In the genomic region with DNA sequence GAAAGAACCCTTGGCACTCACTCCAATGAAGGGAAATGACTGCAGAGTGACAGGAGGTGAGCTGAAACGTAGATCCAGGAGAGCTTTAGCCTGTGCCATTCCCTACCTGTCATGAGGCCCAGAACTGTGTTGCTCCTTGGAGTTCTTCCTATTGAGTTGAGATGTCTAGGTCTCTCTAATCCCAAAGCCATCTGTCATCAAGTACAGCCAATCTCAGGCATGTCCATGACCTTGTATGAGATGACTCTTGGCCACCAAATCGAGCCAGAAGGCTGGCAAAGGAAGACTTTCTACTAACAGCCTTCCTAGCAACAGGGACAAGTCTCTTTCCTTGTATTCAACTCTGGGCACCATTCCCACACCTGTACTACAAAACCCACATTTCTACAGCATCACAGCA, we compare ENCODE assay signal across 26 mouse cellular contexts. TPM values are rescaled to one million over a fixed set of nuclear protein-coding genes. Genes with fewer than 3 reads are reported as not detected.
DNase-seq lines count a peak whose midpoint lies in the region; ATAC-seq and TF ChIP-seq lines count a peak whose summit lies in the region.
"Had no signal": no experiment of that assay in that cellular context is flagged by ENCODE, and none has a peak within 500 bp of the region (broad histone marks: within the 10 kb centered on the region; RNA-seq: fewer than 3 reads in every experiment).

No protein-coding gene starts in this region.

- no peaks in the 10 kb centered on the region for H3K9me3 ChIP-seq in hindbrain, embryonic 16.5 days (ENCODE audit: control insufficient read depth, low read length)
- H3K9me3 ChIP-seq in hindbrain, embryonic 10.5 days, result no peaks in the 10 kb centered on the region
- no peaks in the 10 kb centered on the region for H3K9me3 ChIP-seq in liver, postnatal 0 days (ENCODE audit: low read length)
- H3K9me3 ChIP-seq: embryonic facial prominence, embryonic 12.5 days; liver, embryonic 13.5 days; midbrain, embryonic 15.5 days had no signal

- ATAC-seq in hindbrain, embryonic 16.5 days, result no peak
- ATAC-seq in liver, postnatal 0 days, result no peak
- ATAC-seq: intestine, embryonic 16.5 days; midbrain, embryonic 15.5 days; Patski had no signal

- H3K27ac ChIP-seq in hindbrain, embryonic 16.5 days (ENCODE audit: low read depth, low read length), result 0 out of 2 replicates have a peak overlapping the region, but pooled peaks have one; percentile 20
- H3K27ac ChIP-seq in hindbrain, embryonic 10.5 days, result no peak overlapping the region
- H3K27ac ChIP-seq in cerebellum, adult 2 months (ENCODE audit: insufficient read depth, low read length), result peak overlapping the region; percentile 91
- no peak overlapping the region for H3K27ac ChIP-seq in liver, postnatal 0 days (ENCODE audit: low read depth)
- H3K27ac ChIP-seq: embryonic facial prominence, embryonic 12.5 days; liver, embryonic 13.5 days; midbrain, embryonic 15.5 days had no signal

- H3K9ac ChIP-seq in hindbrain, embryonic 16.5 days (ENCODE audit: low read depth, low read length), result no peak overlapping the region
- no peak overlapping the region for H3K9ac ChIP-seq in liver, postnatal 0 days (replicated peaks)
- H3K9ac ChIP-seq: embryonic facial prominence, embryonic 12.5 days; liver, embryonic 13.5 days; lung, embryonic 14.5 days; midbrain, embryonic 15.5 days had no signal

- TF ChIP-seq CTCF in cerebellum, adult 2 months (IDR thresholded peaks at IDR 0.05; ENCODE audit: borderline replicate concordance, insufficient read depth, low read depth, low read length), result no peak
- no peak for TF ChIP-seq CTCF in liver, postnatal 0 days (IDR thresholded peaks at IDR 0.05; ENCODE audit: low read depth)

- DNase-seq in hindbrain, embryonic 10.5 days (ENCODE audit: low spot score), result no peak
- peak; percentile 80 for DNase-seq in cerebellum, adult 11 months
- peak; percentile 80 to 96 for DNase-seq in cerebellum, adult 2 months
- peak; percentile 80 to 81 for DNase-seq in cerebellum, postnatal 25 days
- no peak for DNase-seq in adipocyte (ENCODE audit: low spot score)
- no peak for DNase-seq in ovary, postnatal 14 days (ENCODE audit: low spot score)
- no peak for DNase-seq in liver, postnatal 0 days
- DNase-seq: adrenal gland, adult 2 months; B cell, adult 2 months; kidney, adult 9 months; kidney, postnatal 14 days; layer of hippocampus, postnatal 36 days; liver, embryonic 13.5 days; lung, embryonic 14.5 days; lung, postnatal 36 days; right cerebral cortex, postnatal 14 days; thymus, postnatal 14 days had no signal

- no peak for TF ChIP-seq POLR2A in cerebellum, adult 2 months (IDR thresholded peaks at IDR 0.05; ENCODE audit: borderline replicate concordance, insufficient read depth, low read length)

- H3K27me3 ChIP-seq in hindbrain, embryonic 16.5 days (replicated peaks; ENCODE audit: control insufficient read depth, insufficient read depth, low read length), result no peaks in the 10 kb centered on the region
- H3K27me3 ChIP-seq in hindbrain, embryonic 10.5 days (ENCODE audit: insufficient read depth, poor library complexity, severe bottlenecking), result no peaks in the 10 kb centered on the region
- H3K27me3 ChIP-seq in cerebellum, adult 2 months (ENCODE audit: control insufficient read depth, insufficient read depth, low read length), result no peaks in the 10 kb centered on the region
- H3K27me3 ChIP-seq in liver, postnatal 0 days (ENCODE audit: insufficient read depth, low read length), result no peaks in the 10 kb centered on the region
- H3K27me3 ChIP-seq: CH12.LX; embryonic facial prominence, embryonic 12.5 days; liver, embryonic 13.5 days; midbrain, embryonic 15.5 days; Patski had no signal

- no peak overlapping the region for H3K4me3 ChIP-seq in hindbrain, embryonic 16.5 days (ENCODE audit: low read length)
- no peak overlapping the region for H3K4me3 ChIP-seq in hindbrain, embryonic 10.5 days
- H3K4me3 ChIP-seq in cerebellum, adult 2 months (replicated peaks; ENCODE audit: insufficient read depth, low read depth, low read length), result no peak overlapping the region
- no peak overlapping the region for H3K4me3 ChIP-seq in liver, postnatal 0 days (ENCODE audit: low read depth, low read length)
- H3K4me3 ChIP-seq: embryonic facial prominence, embryonic 12.5 days; liver, embryonic 13.5 days; midbrain, embryonic 15.5 days; myocyte had no signal

- no peak for TF ChIP-seq EP300 in liver, postnatal 0 days (IDR thresholded peaks at IDR 0.05; ENCODE audit: low read depth)

- 61% methylated on average over 2 of the region's 2 CpGs for WGBS in hindbrain, embryonic 16.5 days
- 78% methylated on average over 2 of the region's 2 CpGs for WGBS in hindbrain, embryonic 10.5 days
- WGBS in cerebellum, adult 2 months, result 8% methylated on average over 2 of the region's 2 CpGs
- 69% methylated on average over 2 of the region's 2 CpGs for WGBS in liver, postnatal 0 days (ENCODE audit: insufficient replicate concordance)

- H3K36me3 ChIP-seq in hindbrain, embryonic 16.5 days (ENCODE audit: control insufficient read depth, insufficient read depth, low read length), result no peaks in the 10 kb centered on the region
- no peaks in the 10 kb centered on the region for H3K36me3 ChIP-seq in hindbrain, embryonic 10.5 days
- no peaks in the 10 kb centered on the region for H3K36me3 ChIP-seq in liver, postnatal 0 days (replicated peaks; ENCODE audit: insufficient read depth, low read length)
- H3K36me3 ChIP-seq: embryonic facial prominence, embryonic 12.5 days; G1E; liver, embryonic 13.5 days; midbrain, embryonic 15.5 days had no signal

- H3K4me2 ChIP-seq in hindbrain, embryonic 16.5 days (ENCODE audit: low read length), result no peak overlapping the region
- no peak overlapping the region for H3K4me2 ChIP-seq in liver, postnatal 0 days (ENCODE audit: low read depth, low read length)
- H3K4me2 ChIP-seq: embryonic facial prominence, embryonic 12.5 days; heart, embryonic 11.5 days; liver, embryonic 13.5 days; lung, embryonic 14.5 days; midbrain, embryonic 15.5 days had no signal

- no peaks in the 10 kb centered on the region for H3K4me1 ChIP-seq in hindbrain, embryonic 16.5 days (ENCODE audit: control insufficient read depth, insufficient read depth, low read depth, low read length)
- no peaks in the 10 kb centered on the region for H3K4me1 ChIP-seq in hindbrain, embryonic 10.5 days (replicated peaks)
- peaks cover 23% of the 10 kb centered on the region for H3K4me1 ChIP-seq in cerebellum, adult 2 months (ENCODE audit: control insufficient read depth, insufficient read depth, low read length)
- H3K4me1 ChIP-seq in liver, postnatal 0 days (ENCODE audit: insufficient read depth), result no peaks in the 10 kb centered on the region
- H3K4me1 ChIP-seq: embryonic facial prominence, embryonic 12.5 days; midbrain, embryonic 15.5 days had no signal

RNA-seq across cellular contexts. Expression of a gene that starts 25.0 kb away (rescaled TPM):
- 48.2 and 61.8 TPM in 2 replicates for polyA plus RNA-seq in hindbrain, embryonic 16.5 days (2015; fragmentation: Nextera tagmentation; extraction: Ambion mirVana)
- 2.0 and 2.5 TPM in 2 replicates for polyA plus RNA-seq in hindbrain, embryonic 10.5 days (2016; fragmentation: Nextera tagmentation; extraction: Ambion mirVana)
- polyA plus RNA-seq in cerebellum, adult 2 months (2012; rRNA removed), result 116 and 124 TPM in 2 replicates
- 0.74 and 1.0 TPM in 2 replicates for polyA plus RNA-seq in liver, postnatal 0 days (2015; fragmentation: Nextera tagmentation; extraction: Ambion mirVana)
- polyA plus RNA-seq: G1E, Patski had no signal

Comparison
In these comparisons a context has a peak if more than half of its experiments do, and no peak if none do; other contexts are left out.
1. H3K27ac ChIP-seq: peak in hindbrain, embryonic 16.5 days (single experiment) and cerebellum, adult 2 months (single experiment); none in hindbrain, embryonic 10.5 days (single experiment) and liver, postnatal 0 days (single experiment).
2. RNA of a gene that starts 25.0 kb away (polyA plus RNA-seq): 116 to 124 TPM in cerebellum, adult 2 months and 48.2 to 61.8 TPM in hindbrain, embryonic 16.5 days; 2.0 to 2.5 TPM in hindbrain, embryonic 10.5 days and 0.74 to 1.0 TPM in liver, postnatal 0 days; every median in the first group is over 10 times any median in the second.
3. DNase-seq: peak in cerebellum, adult 11 months (single experiment), cerebellum, adult 2 months (2 of 2) and cerebellum, postnatal 25 days (2 of 2); none in hindbrain, embryonic 10.5 days (single experiment), adipocyte (single experiment), ovary, postnatal 14 days (single experiment) and liver, postnatal 0 days (single experiment).